Mouse (Mus musculus) stomach, postnatal 0 days (tissue): Measurements from ENCODE around the gene Cyth4. TPM values are rescaled to one million over a fixed set of nuclear protein-coding genes. Genes with fewer than 3 reads are reported as not detected.

ENCODE experiments used
- ATAC-seq: fragments of 200-750 bp; cut with Nextera tagmentation; 2 replicates; pipeline ENCODE4 v1.8.0; 2017; ENCODE audit not compliant: low FRiP score, low TSS enrichment
- DNase-seq: peaks from one replicate; pipeline ENCODE4 v3.0.0-alpha.2; 2016; ENCODE audit warnings: low spot score
- H3K27ac ChIP-seq: fragments of 300-500 bp; sonication (generic); replicated peaks from 2 replicates; pipeline ENCODE4 v1.5.1; 2014; ENCODE audit warnings: mild to moderate bottlenecking, control low read depth
- H3K27me3 ChIP-seq: fragments of 300-500 bp; sonication (generic); 2 replicates; pipeline ENCODE4 v1.6.1; 2014; ENCODE audit warnings: low read length; ENCODE audit not compliant: control insufficient read depth, insufficient read depth
- H3K36me3 ChIP-seq: fragments of 300-500 bp; sonication (generic); 2 replicates; pipeline ENCODE4 v1.6.1; 2014; ENCODE audit warnings: low read length, mixed read lengths; ENCODE audit not compliant: control insufficient read depth, insufficient read depth
- H3K4me1 ChIP-seq: fragments of 300-500 bp; sonication (generic); replicated peaks from 2 replicates; pipeline ENCODE4 v1.6.1; 2014; ENCODE audit warnings: antibody characterized with exemption; ENCODE audit not compliant: control insufficient read depth, insufficient read depth
- H3K4me2 ChIP-seq: fragments of 300-500 bp; sonication (generic); replicated peaks from 2 replicates; pipeline ENCODE4 v1.6.1; 2014; ENCODE audit warnings: low read depth, mild to moderate bottlenecking, control low read depth, moderate library complexity
- H3K4me3 ChIP-seq: fragments of 300-500 bp; sonication (generic); 2 replicates; pipeline ENCODE4 v1.5.1; 2014; ENCODE audit warnings: low read depth, low read length, control low read depth
- H3K9ac ChIP-seq: fragments of 300-500 bp; sonication (generic); 2 replicates; pipeline ENCODE4 v1.6.1; 2014; ENCODE audit warnings: mild to moderate bottlenecking, low read length, control low read depth, mixed read lengths
- H3K9me3 ChIP-seq: fragments of 300-500 bp; sonication (generic); 2 replicates; pipeline ENCODE4 v1.6.1; 2016; ENCODE audit warnings: low read length; ENCODE audit not compliant: control insufficient read depth
- CTCF ChIP-seq: IDR thresholded peaks from 2 replicates; pipeline ENCODE4 v1.5.1; 2016; ENCODE audit warnings: antibody characterized with exemption, low read depth, mild to moderate bottlenecking, moderate library complexity
- EP300 ChIP-seq: optimal IDR thresholded peaks from 2 replicates; pipeline ENCODE3; 2016; ENCODE audit warnings: antibody characterized with exemption
- WGBS: fragments of 180-500 bp; shearing (Covaris S2); extraction: QIAGEN DNeasy Blood & Tissue Kit; methylation state at CpG from one replicate; pipeline ENCODE4 v1.1.7; 2014; 5-methylcytosine and 5-hydroxymethylcytosine counted together
- polyA plus RNA-seq: library from polyadenylated mRNA; unstranded; fragments of >200 nt; fragmentation: Nextera tagmentation; extraction: Ambion mirVana; gene quantifications from 2 replicates; pipeline ENCODE4 v1.2.1, GENCODE M21; 2015

The Cyth4 gene
- polyA plus RNA-seq, 1 experiment from 2014 or later = 5.8 TPM

GRCm38 (mm10) chr15:78633413-78633812, 36.6 kb downstream of the Cyth4 start:
- DNase-seq = no peak
- no peak for TF ChIP-seq CTCF
- no peak for TF ChIP-seq EP300
- H3K4me1 ChIP-seq = no peaks in the 10 kb centered on the region
- H3K27ac ChIP-seq = no peak overlapping the region
- 77% methylated on average over 5 of the region's 5 CpGs for WGBS
- ATAC-seq = no peak
- H3K4me3 ChIP-seq = no peak overlapping the region
- no peaks in the 10 kb centered on the region for H3K27me3 ChIP-seq
- no peak overlapping the region for H3K9ac ChIP-seq
- no peak overlapping the region for H3K4me2 ChIP-seq
- no peaks in the 10 kb centered on the region for H3K36me3 ChIP-seq
- no peaks in the 10 kb centered on the region for H3K9me3 ChIP-seq

- WGBS = 39% methylated on average over 10 of the region's 10 CpGs
- Histone ChIP-seq H3K4me1 (no peaks in the 10 kb centered on the region), H3K27ac (no peak overlapping the region), H3K4me3 (no peak overlapping the region), H3K9me3 (no peaks in the 10 kb centered on the region), H3K27me3 (no peaks in the 10 kb centered on the region), H3K36me3 (no peaks in the 10 kb centered on the region), H3K4me2 (no peak overlapping the region), H3K9ac (no peak overlapping the region)
- no peak for DNase-seq
- ATAC-seq = no peak
- TF ChIP-seq CTCF = no peak
- TF ChIP-seq EP300 = no peak
Observed at GRCm38 (mm10) chr15:78634095-78634737, 37.4 kb downstream of the Cyth4 start.

GRCm38 (mm10) chr15:78635231-78635630, 38.4 kb downstream of the Cyth4 start:
- Histone ChIP-seq H3K4me1 (no peaks in the 10 kb centered on the region), H3K9me3 (no peaks in the 10 kb centered on the region), H3K4me2 (no peak overlapping the region), H3K9ac (no peak overlapping the region), H3K36me3 (no peaks in the 10 kb centered on the region), H3K27me3 (no peaks in the 10 kb centered on the region), H3K27ac (no peak overlapping the region), H3K4me3 (no peak overlapping the region)
- 24% methylated on average over 7 of the region's 7 CpGs for WGBS
- no peak for ATAC-seq
- DNase-seq = no peak
- no peak for TF ChIP-seq CTCF
- no peak for TF ChIP-seq EP300

- H3K4me1 ChIP-seq = no peaks in the 10 kb centered on the region
- H3K9ac ChIP-seq = no peak overlapping the region
- H3K27me3 ChIP-seq = no peaks in the 10 kb centered on the region
- DNase-seq = no peak
- H3K9me3 ChIP-seq = no peaks in the 10 kb centered on the region
- ATAC-seq = no peak
- H3K4me3 ChIP-seq = no peak overlapping the region
- TF ChIP-seq EP300 (no peak), CTCF (no peak)
- no peak overlapping the region for H3K4me2 ChIP-seq
- H3K36me3 ChIP-seq = no peaks in the 10 kb centered on the region
- no peak overlapping the region for H3K27ac ChIP-seq
- WGBS = 18% methylated on average over 6 of the region's 6 CpGs
Observed at GRCm38 (mm10) chr15:78643633-78644032, 46.8 kb downstream of the Cyth4 start.

GRCm38 (mm10) chr15:78644606-78645005, 47.8 kb downstream of the Cyth4 start:
- Histone ChIP-seq H3K9me3 (no peaks in the 10 kb centered on the region), H3K27ac (no peak overlapping the region)

GRCm38 (mm10) chr15:78647746-78648145, 50.9 kb downstream of the Cyth4 start:
- 65% methylated on average over 4 of the region's 4 CpGs for WGBS
- H3K4me1 ChIP-seq = no peaks in the 10 kb centered on the region
- H3K27me3 ChIP-seq = no peaks in the 10 kb centered on the region
- TF ChIP-seq CTCF = no peak
- no peak for TF ChIP-seq EP300
- no peak overlapping the region for H3K4me3 ChIP-seq
- H3K9ac ChIP-seq = no peak overlapping the region
- no peak for ATAC-seq
- no peak overlapping the region for H3K4me2 ChIP-seq
- no peak overlapping the region for H3K27ac ChIP-seq
- H3K36me3 ChIP-seq = no peaks in the 10 kb centered on the region
- H3K9me3 ChIP-seq = no peaks in the 10 kb centered on the region
- no peak for DNase-seq

More at GRCm38 (mm10) chr15:78644606-78645005, 47.8 kb downstream of the Cyth4 start:
- WGBS = 56% methylated on average over 8 of the region's 8 CpGs
- no peak overlapping the region for H3K4me2 ChIP-seq
- H3K4me3 ChIP-seq = no peak overlapping the region
- DNase-seq = no peak
- no peaks in the 10 kb centered on the region for H3K4me1 ChIP-seq
- no peaks in the 10 kb centered on the region for H3K27me3 ChIP-seq
- H3K9ac ChIP-seq = no peak overlapping the region
- no peaks in the 10 kb centered on the region for H3K36me3 ChIP-seq
- TF ChIP-seq CTCF (no peak), EP300 (no peak)
- ATAC-seq = no peak
